Mouse (Mus musculus) cortical plate, adult 2 months (tissue): Measurements from ENCODE around the gene Rps24. TPM values are rescaled to one million over a fixed set of nuclear protein-coding genes. Genes with fewer than 3 reads are reported as not detected.
"Not testable (repeated sequence)": the region's sequence is repeated elsewhere in the genome, so short reads cannot be mapped to it uniquely, and the experiment has no call there.

Experiments used
- H3K27ac ChIP-seq: fragments of 200-500 bp; 2 replicates; pipeline ENCODE4 v1.5.1; 2012; ENCODE audit warnings: low read length, control low read depth, inconsistent platforms; ENCODE audit not compliant: insufficient read depth
- H3K4me1 ChIP-seq: fragments of 200-500 bp; 2 replicates; pipeline ENCODE4 v1.6.1; 2011; ENCODE audit warnings: low read length; ENCODE audit not compliant: control insufficient read depth, insufficient read depth
- H3K4me3 ChIP-seq: fragments of 200-500 bp; 2 replicates; pipeline ENCODE4 v1.5.1; 2011; ENCODE audit warnings: mild to moderate bottlenecking, low read length, control low read depth; ENCODE audit not compliant: insufficient read depth
- CTCF ChIP-seq: fragments of 200-500 bp; IDR thresholded peaks from 2 replicates; pipeline ENCODE4 v1.5.1; 2011; ENCODE audit warnings: mild to moderate bottlenecking, control low read depth, low read length; ENCODE audit not compliant: insufficient read depth; ENCODE audit errors: extremely low read depth
- POLR2A ChIP-seq: fragments of 200-500 bp; IDR thresholded peaks from 2 replicates; pipeline ENCODE4 v1.6.1; 2011; ENCODE audit warnings: mild to moderate bottlenecking, low read length, control low read depth; ENCODE audit not compliant: insufficient read depth; ENCODE audit errors: extremely low read depth
- polyA plus RNA-seq: library from polyadenylated mRNA; depleted of rRNA; stranded (reverse); fragments of >200 nt; gene quantifications from 2 replicates; pipeline ENCODE4 v1.2.3, GENCODE M21; 2012; rRNA removed

The Rps24 gene
- polyA plus RNA-seq: 1,569 and 1,716 TPM in 2 replicates

GRCm38 (mm10) chr14:24486773-24487227 lies at the start of gene Rps24, which contains the start of gene Polr3a:
Rps24 (plus strand) TSS chr14:24487125.
Polr3a (minus strand) TSS chr14:24487058.
- no peak within 1 kb of the TSS for H3K27ac ChIP-seq
- no peak for TF ChIP-seq POLR2A
- peak; percentile 77 for TF ChIP-seq CTCF
- peaks cover 9% of the 10 kb centered on the region for H3K4me1 ChIP-seq
- H3K4me3 ChIP-seq: peak within 1 kb of the TSS; percentile 73

DNA sequence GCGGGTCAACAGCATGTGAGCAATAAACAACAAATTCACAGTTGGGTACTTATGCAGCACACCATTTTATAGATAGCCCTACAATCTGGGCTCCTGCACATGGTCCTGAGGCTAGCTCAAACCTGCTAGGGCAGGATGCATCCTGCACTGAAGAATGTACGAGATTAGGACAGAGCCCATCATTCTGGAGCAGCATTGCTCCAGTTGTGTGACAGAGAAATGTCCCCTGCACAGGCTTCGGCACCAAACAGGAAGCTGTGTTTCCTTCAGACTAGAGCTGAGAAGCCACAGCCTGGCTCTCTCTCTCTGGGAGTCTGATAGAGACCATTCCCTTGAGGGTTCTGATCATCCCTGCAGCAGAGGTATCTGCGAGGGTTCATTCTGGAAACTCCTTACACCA lies 43.4 kb upstream of the Rps24 start:
- H3K4me3 ChIP-seq, H3K4me1 ChIP-seq, H3K27ac ChIP-seq: not testable (repeated sequence)

DNA sequence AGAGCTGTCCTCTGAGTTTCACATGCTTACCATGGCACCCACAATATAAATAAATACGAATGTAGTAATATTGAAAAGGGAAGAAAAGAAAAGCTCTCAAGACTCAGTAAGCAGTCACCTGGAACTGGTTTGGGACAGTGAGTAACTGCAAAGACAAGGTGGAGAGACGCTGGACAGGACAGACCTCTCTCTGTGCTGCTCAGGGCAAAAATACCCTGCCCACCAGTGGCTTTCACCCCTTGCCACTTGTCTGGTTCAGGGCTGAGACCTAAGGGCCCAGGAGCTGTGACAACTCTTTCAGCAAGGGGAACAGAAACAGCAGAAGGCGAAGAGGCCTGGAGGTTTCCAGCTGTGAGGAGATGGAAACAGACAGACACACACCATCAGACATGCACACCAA lies 28.7 kb upstream of the Rps24 start:
- H3K27ac ChIP-seq: no peak overlapping the region
- no peaks in the 10 kb centered on the region for H3K4me1 ChIP-seq
- no peak for TF ChIP-seq POLR2A
- TF ChIP-seq CTCF: no peak
- H3K4me3 ChIP-seq: no peak overlapping the region

GRCm38 (mm10) chr14:24468806-24469205 lies 18.1 kb upstream of the Rps24 start:
- no peak for TF ChIP-seq POLR2A
- TF ChIP-seq CTCF: no peak
- Histone ChIP-seq H3K4me3 (no peak overlapping the region), H3K27ac (no peak overlapping the region), H3K4me1 (no peaks in the 10 kb centered on the region)

DNA sequence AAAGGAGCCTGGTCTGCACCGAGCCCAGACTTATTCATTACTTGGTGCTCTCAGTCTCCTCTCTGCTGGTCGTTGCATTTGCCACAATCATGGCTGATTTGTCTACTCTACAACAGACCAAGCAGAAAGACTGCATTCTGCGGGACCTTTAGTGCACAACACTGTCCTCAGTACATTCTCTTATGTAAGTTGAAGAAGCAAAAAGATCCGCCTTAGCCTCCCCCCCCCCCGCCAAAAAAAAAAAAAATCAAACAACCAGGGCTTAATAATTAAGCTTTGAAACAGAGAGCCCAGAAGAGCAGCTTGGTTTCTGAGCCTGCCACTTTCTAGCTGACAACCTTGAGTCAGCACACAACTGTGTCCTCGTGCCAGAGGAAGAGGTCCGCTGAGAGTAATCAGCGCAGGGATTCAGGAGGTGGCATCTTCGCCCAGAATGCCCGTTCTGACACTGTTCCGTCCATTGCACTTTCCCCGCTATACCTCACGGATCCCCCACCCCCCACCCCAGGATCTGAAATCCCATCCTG lies 621 bp upstream of the Rps24 start:
- TF ChIP-seq POLR2A (no peak), CTCF (no peak)
- peaks cover 7% of the 10 kb centered on the region for H3K4me1 ChIP-seq

DNA sequence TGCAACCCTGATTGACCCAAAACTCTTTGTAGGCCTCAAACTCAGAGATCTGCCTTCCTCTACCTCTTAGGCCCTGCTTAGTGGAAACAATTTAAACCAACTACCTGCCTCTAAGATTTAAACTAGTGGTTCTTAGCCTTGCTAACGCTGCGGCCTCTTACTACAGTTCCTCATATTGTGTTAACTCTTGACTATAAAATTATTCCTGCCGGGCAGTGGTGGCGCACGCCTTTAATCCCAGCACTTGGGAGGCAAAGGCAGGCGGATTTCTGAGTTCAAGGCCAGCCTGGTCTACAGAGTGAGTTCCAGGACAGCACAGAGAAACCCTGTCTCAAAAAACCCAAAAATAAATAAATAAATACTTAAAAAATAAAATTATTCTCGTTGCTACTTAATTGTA lies 2.8 kb downstream of the Rps24 start:
- peaks cover 10% of the 10 kb centered on the region for H3K4me1 ChIP-seq
- H3K4me3 ChIP-seq, H3K27ac ChIP-seq: not testable (repeated sequence)

More for the DNA sequence above, 621 bp upstream of the Rps24 start:
- peak overlapping the region; percentile 73 for H3K4me3 ChIP-seq
- H3K27ac ChIP-seq: no peak overlapping the region

- H3K27ac ChIP-seq: no peak overlapping the region
- H3K4me3 ChIP-seq: peak overlapping the region; percentile 71
- peak; percentile 99 for TF ChIP-seq POLR2A
- TF ChIP-seq CTCF: no peak
- H3K4me1 ChIP-seq: peaks cover 7% of the 10 kb centered on the region
These were observed 3.7 kb downstream of the Rps24 start for GRCm38 (mm10) chr14:24490468-24491265.

DNA sequence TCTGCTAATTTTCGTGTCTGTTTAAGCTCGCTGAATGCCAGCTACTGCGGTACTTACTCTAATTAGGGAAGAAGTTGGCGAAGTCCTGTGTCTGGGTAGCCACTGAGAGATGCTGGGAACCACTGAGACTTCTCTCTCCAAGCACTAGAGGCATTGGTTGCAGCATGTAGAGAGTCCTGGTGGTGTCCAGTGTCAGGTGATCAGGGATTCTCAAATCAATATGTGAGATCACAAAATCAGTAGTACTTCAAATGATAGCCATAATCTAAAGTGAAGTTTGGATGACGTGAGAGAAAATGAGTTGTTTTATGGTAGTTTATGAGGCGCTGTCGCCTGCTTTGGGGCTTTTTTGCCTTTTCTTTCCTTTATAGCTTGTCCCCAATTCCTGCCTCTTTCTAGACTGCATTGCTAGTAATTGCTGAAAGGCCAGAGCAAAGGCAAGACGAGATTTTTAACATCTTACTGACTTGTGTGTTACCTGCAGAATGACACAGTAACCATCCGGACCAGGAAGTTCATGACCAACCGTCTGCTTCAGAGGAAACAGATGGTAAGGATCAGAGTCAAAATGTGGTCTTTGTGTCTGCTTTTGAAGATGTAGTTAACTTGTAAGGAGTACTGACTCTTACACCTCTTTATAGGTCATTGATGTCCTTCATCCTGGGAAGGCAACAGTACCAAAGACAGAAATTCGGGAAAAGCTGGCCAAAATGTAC lies 4.5 kb downstream of the Rps24 start:
- H3K27ac ChIP-seq: no peak overlapping the region
- H3K4me1 ChIP-seq: peaks cover 3% of the 10 kb centered on the region; the same call in 1 of the 2 replicates
- no peak for TF ChIP-seq CTCF
- TF ChIP-seq POLR2A: no peak
- H3K4me3 ChIP-seq: peak overlapping the region; percentile 71

DNA sequence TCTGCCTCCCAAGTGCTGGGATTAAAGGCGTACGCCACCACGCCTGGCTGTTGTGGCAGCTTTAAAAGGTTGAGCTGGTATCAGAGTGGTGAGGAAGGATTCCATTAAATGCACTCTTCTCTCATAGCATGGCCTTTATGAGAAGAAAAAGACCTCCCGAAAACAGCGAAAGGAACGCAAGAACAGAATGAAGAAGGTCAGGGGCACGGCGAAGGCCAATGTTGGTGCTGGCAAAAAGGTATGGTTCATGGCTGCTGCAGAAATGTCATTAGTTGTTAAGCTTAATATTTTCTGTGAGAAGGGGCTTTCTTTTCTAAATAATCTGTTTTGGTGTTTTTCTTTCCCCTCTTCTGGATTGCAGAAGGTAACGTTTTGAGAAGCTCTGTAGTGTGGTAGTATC lies 6.3 kb downstream of the Rps24 start:
- no peak for TF ChIP-seq POLR2A
- TF ChIP-seq CTCF: no peak
- Histone ChIP-seq H3K4me1 (peaks cover 3% of the 10 kb centered on the region; the same call in 1 of the 2 replicates), H3K4me3 (no peak overlapping the region), H3K27ac (no peak overlapping the region)

DNA sequence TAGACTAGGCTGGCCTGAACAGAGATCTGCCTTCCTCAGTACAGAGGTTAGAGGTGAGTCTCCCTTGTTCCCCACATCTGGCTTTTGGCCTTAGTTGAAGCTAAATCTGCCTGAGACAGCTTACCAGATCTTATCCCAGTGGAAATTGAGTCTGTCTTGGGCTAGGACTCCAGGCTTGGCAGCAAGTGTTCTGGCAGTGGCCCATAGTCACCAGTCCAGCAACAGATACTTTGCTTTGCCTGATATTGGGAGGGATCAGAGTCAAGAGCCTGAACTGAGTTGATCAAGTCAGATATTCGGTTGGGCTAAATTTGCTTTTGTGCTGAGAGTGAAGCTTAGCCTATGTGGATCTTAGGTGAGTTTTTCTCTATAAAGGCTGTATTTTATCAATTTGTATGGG lies 9.6 kb downstream of the Rps24 start:
- TF ChIP-seq POLR2A: no peak
- no peak for TF ChIP-seq CTCF
- Histone ChIP-seq H3K4me1 (peaks cover 6% of the 10 kb centered on the region), H3K27ac (no peak overlapping the region), H3K4me3 (no peak overlapping the region)

GRCm38 (mm10) chr14:24497443-24497842 lies 10.5 kb downstream of the Rps24 start:
- H3K27ac ChIP-seq: no peak overlapping the region
- peaks cover 3% of the 10 kb centered on the region; the same call in 1 of the 2 replicates for H3K4me1 ChIP-seq
- no peak for TF ChIP-seq POLR2A
- no peak for TF ChIP-seq CTCF
- H3K4me3 ChIP-seq: no peak overlapping the region
